Mouse (Mus musculus): Measurements from ENCODE around the gene Rccd1. TPM values are rescaled to one million over a fixed set of nuclear protein-coding genes. Genes with fewer than 3 reads are reported as not detected.
A peak's percentile ranks its signal among the peaks of the same experiment; 100 is the strongest.

Rccd1 gene
- polyA plus RNA-seq, 1 experiment, result 12.2 TPM

DNA sequence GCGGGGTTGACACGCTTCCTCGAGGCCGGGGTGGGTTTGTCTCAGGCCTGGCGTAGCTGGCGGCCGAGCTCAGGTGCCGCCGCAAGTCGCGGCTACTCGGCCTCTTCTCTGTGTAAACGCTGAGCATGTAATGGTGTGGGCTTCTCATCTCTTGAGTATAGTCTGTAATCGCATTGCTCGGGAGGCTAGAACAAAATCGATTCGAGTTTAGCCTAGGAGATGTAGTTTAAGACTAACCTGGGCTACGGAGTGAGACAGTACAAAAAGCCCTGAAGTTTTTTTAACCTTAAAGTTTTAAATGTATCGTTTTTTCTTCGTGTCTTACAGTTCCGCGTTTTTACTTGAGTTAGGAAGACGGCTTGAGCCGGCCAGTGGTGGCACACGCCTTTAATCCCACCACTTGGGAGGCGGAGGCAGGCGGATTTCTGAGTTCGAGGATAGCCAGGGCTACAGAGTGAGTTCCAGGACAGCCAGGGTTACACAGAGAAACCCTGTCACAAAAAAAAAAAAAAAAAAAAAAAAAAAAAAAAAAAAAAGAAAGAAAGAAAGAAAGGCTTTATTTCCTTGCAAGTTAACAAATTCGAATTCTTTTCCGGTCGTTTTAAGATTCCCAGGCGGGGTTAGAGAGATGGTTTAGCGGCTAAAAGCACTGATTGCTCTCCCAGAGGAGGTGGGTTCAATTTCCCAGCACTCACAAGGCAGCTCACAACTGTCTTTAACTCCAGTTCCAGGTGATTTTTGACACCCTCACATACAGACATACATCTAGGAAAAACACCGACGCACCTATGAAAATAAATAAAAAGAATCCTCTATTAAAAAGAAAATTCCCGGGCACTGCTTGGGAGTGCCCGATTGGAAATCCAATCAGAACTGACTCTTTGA, 29.2 kb downstream of the Rccd1 start:
- WGBS, result 4% methylated on average over 37 of the region's 37 CpGs
- DNase-seq, result no peak
- Histone ChIP-seq H3K4me1 (ENCODE audit: control insufficient read depth, insufficient read depth, low read length) (peaks cover 2% of the 10 kb centered on the region), H3K4me3 (replicated peaks; ENCODE audit: extremely low read depth, low read depth, low read length) (peak overlapping the region; percentile 92)
- TF ChIP-seq POLR2A (IDR thresholded peaks at IDR 0.05; ENCODE audit: borderline replicate concordance, extremely low read depth, low read depth, low read length) (no peak), CTCF (IDR thresholded peaks at IDR 0.05; ENCODE audit: insufficient read depth, low read length) (no peak)

DNA sequence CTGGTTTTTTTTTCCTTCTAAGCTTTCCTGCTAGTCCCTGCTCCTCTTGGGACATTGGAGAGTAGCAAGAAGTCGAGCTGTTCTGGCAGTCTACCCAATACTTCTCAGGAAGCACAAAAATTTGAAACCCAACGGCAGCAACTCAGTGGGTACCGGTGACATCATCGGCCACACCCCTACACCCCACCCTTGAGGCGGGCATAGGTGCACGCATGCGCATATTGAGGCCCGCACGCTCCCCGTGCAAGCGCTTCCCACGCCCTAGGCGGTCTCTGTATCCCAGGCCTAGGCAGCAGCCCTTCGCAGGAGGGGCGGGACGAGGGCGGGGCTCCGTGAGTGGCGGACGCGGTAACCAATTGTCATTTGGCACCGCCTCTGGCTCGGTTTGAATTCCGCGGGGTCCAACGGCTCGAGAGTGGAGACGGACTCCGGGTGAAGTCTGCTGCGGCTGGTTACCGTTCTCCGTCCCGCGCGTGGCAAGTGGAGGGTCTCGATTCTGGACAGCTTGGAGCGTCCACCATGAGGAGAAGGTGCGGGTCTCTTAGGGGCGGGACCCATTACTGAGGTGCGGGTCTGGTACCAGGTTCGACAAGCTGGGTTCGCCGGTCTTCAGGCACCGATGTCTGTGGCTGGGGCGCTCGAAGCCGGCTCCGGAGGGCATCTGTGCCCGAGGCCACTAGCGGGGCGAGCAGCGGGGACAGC, 30.0 kb downstream of the Rccd1 start, which contains the start of gene Prc1:
Gene Prc1 (plus strand): TSS at position 389 of the 702 bp plus-strand sequence.
- WGBS, result under 1% methylated on average over 52 of the region's 52 CpGs

DNA sequence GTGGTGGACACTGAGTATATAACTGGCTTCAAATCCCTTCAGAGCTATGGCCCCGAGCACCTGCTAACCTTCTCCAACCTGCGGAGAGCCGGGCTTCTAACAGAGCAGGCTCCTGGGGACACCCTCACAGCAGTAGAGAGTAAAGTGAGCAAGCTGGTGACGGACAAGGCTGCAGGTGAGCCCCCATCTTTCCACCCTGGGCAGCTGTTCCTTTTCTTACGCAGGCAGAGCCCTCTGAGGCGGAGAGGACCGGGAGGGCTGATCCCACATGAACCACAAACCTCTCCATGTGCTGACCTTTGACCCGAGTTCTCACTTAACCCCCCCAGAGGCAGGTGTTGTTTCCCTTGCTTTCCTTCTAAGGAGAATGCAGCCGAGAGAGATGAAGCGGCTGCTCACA, 36.5 kb downstream of the Rccd1 start:
- Histone ChIP-seq H3K4me3 (replicated peaks; ENCODE audit: extremely low read depth, low read depth, low read length) (no peak overlapping the region), H3K4me1 (ENCODE audit: control insufficient read depth, insufficient read depth, low read length) (no peaks in the 10 kb centered on the region)
- 76% methylated on average over 10 of the region's 10 CpGs for WGBS
- DNase-seq, result no peak
- TF ChIP-seq POLR2A (IDR thresholded peaks at IDR 0.05; ENCODE audit: borderline replicate concordance, extremely low read depth, low read depth, low read length), result no peak
- TF ChIP-seq CTCF (IDR thresholded peaks at IDR 0.05; ENCODE audit: insufficient read depth, low read length), result no peak

More for the DNA sequence above, 30.0 kb downstream of the Rccd1 start, which contains the start of gene Prc1:
- TF ChIP-seq POLR2A (IDR thresholded peaks at IDR 0.05; ENCODE audit: borderline replicate concordance, extremely low read depth, low read depth, low read length) (peak; percentile 48; the same call in 1 of the 2 replicates), CTCF (IDR thresholded peaks at IDR 0.05; ENCODE audit: insufficient read depth, low read length) (no peak)
- H3K4me1 ChIP-seq (ENCODE audit: control insufficient read depth, insufficient read depth, low read length), result peaks cover 2% of the 10 kb centered on the region
- H3K4me3 ChIP-seq (replicated peaks; ENCODE audit: extremely low read depth, low read depth, low read length), result peak within 1 kb of the TSS; percentile 92
- peak; percentile 99 for DNase-seq

DNA sequence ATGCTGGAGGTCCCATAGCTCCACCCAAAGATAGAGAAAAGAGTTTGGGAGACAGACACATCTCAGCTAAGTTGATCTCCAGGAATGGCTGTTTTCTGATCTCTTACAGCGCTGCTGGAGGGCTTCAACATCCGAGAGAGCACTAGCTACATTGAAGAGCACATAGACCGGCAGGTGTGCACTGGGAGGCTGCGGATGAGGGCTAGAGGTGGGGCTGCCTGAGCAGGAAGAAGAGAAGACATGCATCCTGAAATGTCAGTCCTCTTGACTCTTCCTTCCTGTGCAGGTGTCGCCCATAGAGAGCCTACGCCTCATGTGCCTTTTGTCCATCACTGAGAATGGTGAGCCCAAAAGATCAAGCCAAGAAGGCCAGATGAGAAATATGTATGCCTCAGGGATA, 38.5 kb downstream of the Rccd1 start:
- TF ChIP-seq CTCF (IDR thresholded peaks at IDR 0.05; ENCODE audit: insufficient read depth, low read length) (no peak), POLR2A (IDR thresholded peaks at IDR 0.05; ENCODE audit: borderline replicate concordance, extremely low read depth, low read depth, low read length) (no peak)
- Histone ChIP-seq H3K4me1 (ENCODE audit: control insufficient read depth, insufficient read depth, low read length) (no peaks in the 10 kb centered on the region), H3K4me3 (replicated peaks; ENCODE audit: extremely low read depth, low read depth, low read length) (no peak overlapping the region)
- no peak for DNase-seq
- 83% methylated on average over 6 of the region's 6 CpGs for WGBS

DNA sequence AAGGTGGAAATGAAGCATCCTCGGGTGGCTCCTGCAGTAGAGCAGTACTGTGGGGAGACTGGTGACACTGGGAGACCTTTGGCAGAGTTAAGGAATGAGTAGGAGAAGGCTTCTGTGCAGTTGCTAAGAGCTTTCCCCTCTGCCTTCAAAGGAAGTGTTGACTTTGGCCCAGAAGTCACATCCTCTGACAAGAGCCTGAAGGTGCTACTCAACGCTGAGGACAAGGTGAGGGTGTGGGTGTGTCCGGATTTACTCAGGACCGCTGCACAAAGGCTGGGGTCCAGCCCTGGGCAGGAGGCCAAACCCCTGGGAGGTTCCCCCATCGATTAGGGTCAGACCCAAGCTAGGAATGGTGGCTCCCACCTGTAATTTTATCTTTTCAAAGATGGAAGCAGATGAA, 39.9 kb downstream of the Rccd1 start:
- DNase-seq, result peak; percentile 37
- WGBS, result 63% methylated on average over 5 of the region's 5 CpGs

DNA sequence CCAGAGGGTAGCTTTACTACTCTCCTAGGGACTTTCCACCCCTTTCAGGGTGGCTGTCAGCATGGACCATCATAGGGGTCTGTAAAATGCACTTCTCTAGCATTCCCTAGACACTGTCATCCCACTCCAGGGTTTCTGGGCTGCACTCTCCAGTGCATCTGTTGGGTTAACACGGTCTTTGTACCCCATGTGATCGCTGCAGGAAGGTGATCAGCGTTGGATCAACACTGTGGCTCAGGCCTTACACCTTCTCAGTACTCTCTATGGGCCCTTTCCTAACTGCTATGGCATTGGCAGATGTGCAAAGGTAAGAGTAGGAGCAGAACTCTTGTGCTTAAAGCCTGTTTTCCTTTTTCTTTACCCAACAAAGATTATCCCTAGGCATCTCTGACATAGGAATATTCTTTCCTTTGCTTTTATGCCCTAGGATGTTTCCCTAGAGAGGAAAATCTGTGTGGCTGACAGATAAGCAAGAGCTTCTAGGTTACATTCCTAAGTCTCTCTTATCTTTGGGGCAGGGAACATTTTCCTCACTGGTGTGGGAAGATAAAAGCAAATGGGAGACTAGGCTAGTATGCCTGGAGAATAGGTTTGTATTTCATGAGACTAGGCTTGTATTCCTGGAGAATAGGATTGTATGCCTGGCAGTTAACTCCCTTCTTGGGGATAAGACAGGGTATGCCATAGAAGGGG, 40.9 kb downstream of the Rccd1 start:
- no peaks in the 10 kb centered on the region for H3K4me1 ChIP-seq (ENCODE audit: control insufficient read depth, insufficient read depth, low read length)
- WGBS, result 82% methylated on average over 3 of the region's 3 CpGs
- DNase-seq, result no peak
- TF ChIP-seq CTCF (IDR thresholded peaks at IDR 0.05; ENCODE audit: insufficient read depth, low read length), result no peak
- no peak for TF ChIP-seq POLR2A (IDR thresholded peaks at IDR 0.05; ENCODE audit: borderline replicate concordance, extremely low read depth, low read depth, low read length)
- no peak overlapping the region for H3K4me3 ChIP-seq (replicated peaks; ENCODE audit: extremely low read depth, low read depth, low read length)

More for the DNA sequence above, 39.9 kb downstream of the Rccd1 start:
- TF ChIP-seq CTCF (IDR thresholded peaks at IDR 0.05; ENCODE audit: insufficient read depth, low read length), result no peak
- TF ChIP-seq POLR2A (IDR thresholded peaks at IDR 0.05; ENCODE audit: borderline replicate concordance, extremely low read depth, low read depth, low read length), result no peak
- H3K4me3 ChIP-seq (replicated peaks; ENCODE audit: extremely low read depth, low read depth, low read length), result no peak overlapping the region
- no peaks in the 10 kb centered on the region for H3K4me1 ChIP-seq (ENCODE audit: control insufficient read depth, insufficient read depth, low read length)

DNA sequence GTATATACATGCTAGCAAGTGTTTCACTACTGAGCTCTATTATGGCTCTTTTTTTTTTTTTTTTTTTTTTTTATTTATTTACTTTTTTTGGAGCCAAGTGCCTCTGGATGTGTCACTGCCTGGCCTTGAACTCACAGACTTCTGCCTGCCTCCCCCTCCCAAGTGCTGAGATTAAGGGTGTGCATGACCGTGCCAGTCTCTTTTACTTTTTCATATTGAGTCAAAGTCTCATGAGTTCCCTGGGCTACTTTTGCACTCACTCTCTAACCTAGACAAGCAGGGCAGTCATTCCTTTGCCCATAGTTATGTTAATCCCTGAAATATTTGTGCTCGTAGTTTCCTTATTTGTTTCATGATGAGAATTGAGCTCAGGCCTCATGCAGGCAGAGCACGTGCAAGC, 42.6 kb downstream of the Rccd1 start:
- DNase-seq, result no peak
- Histone ChIP-seq H3K4me1 (ENCODE audit: control insufficient read depth, insufficient read depth, low read length) (no peaks in the 10 kb centered on the region), H3K4me3 (replicated peaks; ENCODE audit: extremely low read depth, low read depth, low read length) (no peak overlapping the region)
- TF ChIP-seq POLR2A (IDR thresholded peaks at IDR 0.05; ENCODE audit: borderline replicate concordance, extremely low read depth, low read depth, low read length) (no peak), CTCF (IDR thresholded peaks at IDR 0.05; ENCODE audit: insufficient read depth, low read length) (no peak)
- 91% methylated on average over 3 of the region's 3 CpGs for WGBS

DNA sequence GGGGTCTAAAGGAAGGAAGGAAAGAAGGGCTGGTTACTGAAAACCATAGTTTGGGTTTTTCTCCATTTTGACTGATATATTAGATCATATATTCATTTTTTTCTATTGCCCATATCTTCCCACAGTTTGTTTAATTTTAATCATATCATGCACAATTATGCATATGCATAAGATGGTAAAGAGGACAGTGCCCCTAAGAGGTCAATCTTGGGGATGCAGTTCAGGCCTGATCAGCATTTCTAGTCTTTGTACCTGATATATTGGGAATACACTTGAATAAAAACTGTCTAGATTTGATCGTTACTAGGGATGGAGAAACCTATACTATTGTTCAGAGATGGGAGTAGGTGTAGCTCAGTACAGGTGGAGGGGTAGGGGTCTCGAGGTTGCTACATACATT, 43.3 kb downstream of the Rccd1 start:
- TF ChIP-seq POLR2A (IDR thresholded peaks at IDR 0.05; ENCODE audit: borderline replicate concordance, extremely low read depth, low read depth, low read length) (no peak), CTCF (IDR thresholded peaks at IDR 0.05; ENCODE audit: insufficient read depth, low read length) (no peak)
- Histone ChIP-seq H3K4me3 (replicated peaks; ENCODE audit: extremely low read depth, low read depth, low read length) (no peak overlapping the region), H3K4me1 (ENCODE audit: control insufficient read depth, insufficient read depth, low read length) (no peaks in the 10 kb centered on the region)
- 92% methylated on average over 2 of the region's 2 CpGs for WGBS
- no peak for DNase-seq

DNA sequence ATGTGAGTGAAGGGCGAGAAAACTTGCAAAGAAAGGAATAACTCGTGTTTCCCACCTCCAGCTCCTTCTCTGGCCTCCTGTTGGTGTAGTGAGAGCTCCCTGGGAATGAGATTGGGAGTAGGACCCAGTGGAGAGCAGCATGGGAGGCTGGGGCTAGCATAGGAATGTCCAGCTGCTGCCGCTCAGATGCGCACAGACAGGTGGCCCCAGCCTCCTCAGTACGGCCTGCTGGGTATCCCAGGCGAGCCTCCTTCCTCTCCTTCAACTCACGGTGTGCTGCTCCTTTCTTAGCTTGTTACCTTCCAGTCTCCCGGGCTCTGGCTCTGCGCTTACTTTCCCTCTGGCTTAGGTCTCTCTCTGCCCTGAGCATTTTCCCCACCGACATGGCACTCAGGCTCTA, 44.2 kb downstream of the Rccd1 start:
- TF ChIP-seq POLR2A (IDR thresholded peaks at IDR 0.05; ENCODE audit: borderline replicate concordance, extremely low read depth, low read depth, low read length), result no peak
- TF ChIP-seq CTCF (IDR thresholded peaks at IDR 0.05; ENCODE audit: insufficient read depth, low read length), result no peak
- Histone ChIP-seq H3K4me1 (ENCODE audit: control insufficient read depth, insufficient read depth, low read length) (no peaks in the 10 kb centered on the region), H3K4me3 (replicated peaks; ENCODE audit: extremely low read depth, low read depth, low read length) (no peak overlapping the region)
- WGBS, result 82% methylated on average over 10 of the region's 10 CpGs
- DNase-seq, result no peak
